Mouse (Mus musculus) embryonic facial prominence, embryonic 14.5 days (tissue): ENCODE data around the gene Slc26a10. TPM values are rescaled to one million over a fixed set of nuclear protein-coding genes. Genes with fewer than 3 reads are reported as not detected.

Source experiments
- ATAC-seq: fragments of 200-750 bp; cut with Nextera tagmentation; 2 replicates; pipeline ENCODE4 v1.8.0; 2017; ENCODE audit warnings: low read depth, moderate number of reproducible peaks, moderate TSS enrichment
- DNase-seq: peaks from one replicate; pipeline ENCODE4 v3.0.0-alpha.2; 2015; ENCODE audit warnings: low spot score
- H3K27ac ChIP-seq: fragments of 300-500 bp; sonication (generic); replicated peaks from 2 replicates; pipeline ENCODE4 v1.5.1; 2014; ENCODE audit warnings: low read depth, mild to moderate bottlenecking, low read length, moderate library complexity
- H3K27me3 ChIP-seq: fragments of 300-500 bp; sonication (generic); replicated peaks from 2 replicates; pipeline ENCODE4 v1.6.1; 2014; ENCODE audit warnings: low read length; ENCODE audit not compliant: control insufficient read depth, insufficient read depth
- H3K36me3 ChIP-seq: fragments of 300-500 bp; sonication (generic); 2 replicates; pipeline ENCODE4 v1.6.1; 2014; ENCODE audit warnings: low read length, mixed read lengths; ENCODE audit not compliant: control insufficient read depth, insufficient read depth
- H3K4me1 ChIP-seq: fragments of 300-500 bp; sonication (generic); 2 replicates; pipeline ENCODE4 v1.6.1; 2014; ENCODE audit warnings: antibody characterized with exemption, low read length; ENCODE audit not compliant: control insufficient read depth, insufficient read depth
- H3K4me2 ChIP-seq: fragments of 300-500 bp; sonication (generic); 2 replicates; pipeline ENCODE4 v1.6.1; 2014; ENCODE audit warnings: low read depth, mild to moderate bottlenecking, low read length, moderate library complexity, mixed read lengths
- H3K4me3 ChIP-seq: fragments of 300-500 bp; sonication (generic); 2 replicates; pipeline ENCODE4 v1.5.1; 2014; ENCODE audit warnings: low read depth, mild to moderate bottlenecking, low read length
- H3K9ac ChIP-seq: fragments of 300-500 bp; sonication (generic); 2 replicates; pipeline ENCODE4 v1.6.1; 2014; ENCODE audit warnings: low read depth, mild to moderate bottlenecking, low read length, moderate library complexity, mixed read lengths
- H3K9me3 ChIP-seq: fragments of 300-500 bp; sonication (generic); 2 replicates; pipeline ENCODE4 v1.6.1; 2016; ENCODE audit warnings: low read length; ENCODE audit not compliant: control insufficient read depth
- WGBS: fragments of 180-500 bp; shearing (Covaris S2); extraction: QIAGEN DNeasy Blood & Tissue Kit; methylation state at CpG from one replicate; pipeline ENCODE4 v1.1.7; 2014; 5-methylcytosine and 5-hydroxymethylcytosine counted together
- polyA plus RNA-seq: library from polyadenylated mRNA; unstranded; fragments of >200 nt; fragmentation: Nextera tagmentation; extraction: Ambion mirVana; gene quantifications from 2 replicates; pipeline ENCODE4 v1.2.1, GENCODE M21; 2014

The Slc26a10 gene
- polyA plus RNA-seq, 1 experiment from 2014 or later: 0.86 TPM

DNA sequence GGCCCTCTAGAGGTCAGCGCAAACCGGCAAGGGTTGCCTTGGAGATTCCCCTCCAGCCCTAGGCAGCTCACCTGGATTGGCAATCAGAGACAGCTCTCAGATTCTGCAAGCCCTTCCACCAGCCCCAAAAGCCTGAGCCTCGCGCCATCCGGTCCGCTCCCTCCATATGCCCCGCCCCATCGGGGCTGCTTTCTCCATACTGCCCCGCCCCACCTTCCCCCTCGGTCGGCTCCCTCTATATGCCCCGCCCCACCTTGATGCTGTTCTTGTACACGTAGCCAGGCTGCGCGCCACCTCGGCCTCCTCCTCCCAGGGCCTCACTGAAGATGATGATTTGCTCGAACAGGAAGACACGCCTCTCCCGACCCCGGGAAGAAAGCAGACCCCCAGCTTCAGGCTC lies 3.3 kb upstream of the Slc26a10 start:
- H3K4me2 ChIP-seq: peak overlapping the region; percentile 29
- H3K27ac ChIP-seq: no peak overlapping the region
- peaks cover 46% of the 10 kb centered on the region for H3K36me3 ChIP-seq
- 0 out of 2 replicates have a peak overlapping the region, but pooled peaks have one; percentile 5 for H3K9ac ChIP-seq
- WGBS: 16% methylated on average over 17 of the region's 20 CpGs
- DNase-seq (peak; percentile 23), ATAC-seq (no peak)
- H3K4me3 ChIP-seq: no peak overlapping the region
- H3K9me3 ChIP-seq: no peaks in the 10 kb centered on the region
- peaks cover 30% of the 10 kb centered on the region for H3K27me3 ChIP-seq
- H3K4me1 ChIP-seq: peaks cover 4% of the 10 kb centered on the region; the same call in 1 of the 2 replicates

DNA sequence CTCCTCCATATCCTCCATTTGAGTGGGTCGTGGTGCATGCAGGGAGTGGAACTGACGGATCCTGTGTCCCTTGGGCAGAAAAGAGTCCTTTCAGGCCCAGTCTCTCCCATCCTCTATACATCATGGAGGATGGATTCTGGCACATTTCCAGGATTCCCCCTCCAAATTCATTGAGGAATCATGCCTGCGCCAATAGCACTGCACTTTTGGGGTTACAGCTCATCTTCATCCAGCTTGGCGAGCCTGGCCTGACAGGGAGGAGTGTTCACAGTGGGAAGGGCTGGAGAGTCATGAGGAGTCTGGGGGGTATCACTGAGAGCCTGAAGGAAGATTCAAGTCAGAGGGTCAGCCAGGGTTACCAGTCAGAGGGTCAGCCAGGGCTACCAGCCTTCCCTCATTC lies 2.2 kb upstream of the Slc26a10 start:
- Histone ChIP-seq H3K9me3 (no peaks in the 10 kb centered on the region), H3K4me1 (peaks cover 9% of the 10 kb centered on the region), H3K36me3 (peaks cover 46% of the 10 kb centered on the region), H3K27ac (no peak overlapping the region), H3K4me2 (no peak overlapping the region), H3K4me3 (no peak overlapping the region), H3K9ac (no peak overlapping the region), H3K27me3 (peaks cover 40% of the 10 kb centered on the region)
- ATAC-seq (no peak), DNase-seq (no peak)
- WGBS: 81% methylated on average over 4 of the region's 4 CpGs

DNA sequence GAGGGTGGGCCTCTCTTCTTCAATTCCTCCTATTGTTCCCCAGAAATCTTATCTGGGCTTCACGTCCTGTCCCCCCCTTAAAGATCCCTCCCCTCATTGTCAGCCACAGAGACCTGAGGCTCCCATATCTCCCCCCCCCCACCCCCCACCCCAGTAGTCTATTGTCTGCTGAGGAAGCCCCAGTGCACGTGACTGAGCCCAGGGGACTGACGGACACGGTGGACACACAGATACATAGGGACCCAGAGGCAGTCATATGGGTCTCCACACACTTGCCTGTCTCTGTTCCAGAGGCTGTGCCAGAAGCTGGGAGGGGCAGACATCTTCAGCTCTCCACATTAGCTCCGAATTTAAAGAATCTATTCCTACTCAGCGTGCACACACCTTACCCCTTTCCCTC lies 1.1 kb upstream of the Slc26a10 start:
- Histone ChIP-seq H3K4me1 (peaks cover 7% of the 10 kb centered on the region; the same call in 1 of the 2 replicates), H3K9me3 (no peaks in the 10 kb centered on the region), H3K4me3 (no peak overlapping the region), H3K27me3 (peaks cover 51% of the 10 kb centered on the region), H3K27ac (no peak overlapping the region), H3K9ac (no peak overlapping the region), H3K4me2 (no peak overlapping the region), H3K36me3 (peaks cover 39% of the 10 kb centered on the region)
- DNase-seq: no peak
- no peak for ATAC-seq
- 62% methylated on average over 6 of the region's 6 CpGs for WGBS

DNA sequence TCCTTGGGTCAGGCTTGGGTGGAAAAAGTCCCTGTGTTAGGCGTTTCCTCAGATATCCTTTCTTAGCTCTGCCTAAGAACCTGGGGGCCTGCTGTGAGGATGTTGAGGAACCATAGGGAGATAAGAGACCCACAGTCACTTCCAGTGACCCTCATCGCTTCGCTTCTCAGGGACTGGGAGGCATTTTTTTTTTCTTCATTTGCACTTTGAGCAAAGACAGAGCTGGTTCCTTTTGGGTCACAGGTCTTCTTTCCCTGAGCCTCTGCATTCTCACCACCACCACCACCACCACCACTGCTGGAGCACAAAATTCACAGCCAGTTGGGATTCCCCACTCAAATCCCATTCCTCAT lies 226 bp upstream of the Slc26a10 start:
- Histone ChIP-seq H3K27me3 (peaks cover 51% of the 10 kb centered on the region), H3K4me1 (peaks cover 7% of the 10 kb centered on the region; the same call in 1 of the 2 replicates), H3K36me3 (peaks cover 32% of the 10 kb centered on the region), H3K9ac (no peak overlapping the region), H3K27ac (no peak overlapping the region), H3K4me3 (peak overlapping the region; percentile 21; the same call in 1 of the 2 replicates), H3K4me2 (peak overlapping the region; percentile 49; the same call in 1 of the 2 replicates), H3K9me3 (no peaks in the 10 kb centered on the region)
- ATAC-seq (no peak), DNase-seq (no peak)
- WGBS: 17% methylated on average over 3 of the region's 3 CpGs

DNA sequence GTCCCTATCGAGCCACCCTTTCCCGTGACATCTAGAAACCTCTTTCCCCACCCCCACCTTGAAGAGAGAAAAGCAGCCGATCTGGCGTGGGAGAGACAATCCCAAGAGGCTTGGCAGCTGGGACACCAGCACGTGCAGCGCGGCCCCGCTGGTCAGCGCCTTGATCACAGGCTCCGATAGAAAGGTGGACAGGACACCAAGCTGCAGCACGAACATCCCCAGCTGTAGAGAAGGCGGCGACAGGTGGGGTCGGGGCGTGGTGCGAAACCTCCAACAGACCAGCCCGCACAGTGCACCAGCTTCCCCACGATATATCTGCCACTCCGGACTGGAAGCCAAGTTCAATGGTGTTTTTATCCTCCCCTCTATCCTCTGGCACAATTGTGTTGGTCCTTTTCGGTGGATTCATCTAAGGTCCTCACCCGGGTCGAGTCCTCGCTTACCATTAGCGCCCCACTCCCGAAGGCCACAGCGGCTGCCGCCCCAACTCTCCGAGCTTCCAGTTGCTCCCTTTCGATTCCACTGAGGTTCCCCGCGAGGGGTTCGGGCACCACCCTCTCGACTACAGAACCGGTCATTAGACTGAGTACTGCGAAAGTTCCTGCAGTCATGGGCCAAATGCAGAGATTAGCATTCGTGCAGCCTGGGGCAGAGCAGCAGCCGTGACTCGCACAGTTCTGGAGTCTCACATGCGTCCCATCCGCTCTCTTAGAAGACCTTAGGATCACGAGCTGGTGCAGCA lies 2.0 kb downstream of the Slc26a10 start:
- Histone ChIP-seq H3K27ac (no peak overlapping the region), H3K4me1 (peaks cover 7% of the 10 kb centered on the region; the same call in 1 of the 2 replicates), H3K9me3 (no peaks in the 10 kb centered on the region), H3K27me3 (peaks cover 51% of the 10 kb centered on the region), H3K36me3 (peaks cover 15% of the 10 kb centered on the region), H3K4me2 (peak overlapping the region; percentile 61), H3K9ac (0 out of 2 replicates have a peak overlapping the region, but pooled peaks have one; percentile 38), H3K4me3 (peak overlapping the region; percentile 32)
- DNase-seq: no peak
- ATAC-seq: no peak
- 5% methylated on average over 36 of the region's 41 CpGs for WGBS

DNA sequence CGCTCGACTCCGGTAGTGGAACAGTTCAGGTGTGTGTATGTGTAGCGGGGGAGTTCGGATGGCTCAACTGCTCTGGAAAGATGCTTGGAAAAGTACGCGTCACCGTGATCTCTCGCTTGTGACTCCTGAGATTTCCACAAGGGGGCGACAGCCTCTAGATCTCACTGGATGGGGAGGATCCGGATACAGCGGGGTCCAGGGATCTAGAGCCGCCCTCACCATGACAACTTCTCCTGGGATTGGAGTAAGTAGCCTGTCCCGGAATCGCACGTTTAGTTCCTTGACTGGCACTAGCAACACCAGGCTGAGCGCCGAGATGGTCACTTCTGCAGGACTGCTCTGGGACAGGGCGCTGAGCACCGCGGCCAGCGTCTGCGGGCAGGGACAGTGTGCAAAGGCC lies 2.7 kb downstream of the Slc26a10 start:
- Histone ChIP-seq H3K4me2 (peak overlapping the region; percentile 61), H3K9ac (0 out of 2 replicates have a peak overlapping the region, but pooled peaks have one; percentile 38), H3K27me3 (peaks cover 51% of the 10 kb centered on the region), H3K9me3 (no peaks in the 10 kb centered on the region), H3K4me1 (peaks cover 7% of the 10 kb centered on the region; the same call in 1 of the 2 replicates), H3K27ac (no peak overlapping the region), H3K4me3 (peak overlapping the region; percentile 32), H3K36me3 (peaks cover 8% of the 10 kb centered on the region)
- ATAC-seq: peak; percentile 68
- WGBS: under 1% methylated on average over 23 of the region's 23 CpGs
- peak; percentile 87 for DNase-seq

DNA sequence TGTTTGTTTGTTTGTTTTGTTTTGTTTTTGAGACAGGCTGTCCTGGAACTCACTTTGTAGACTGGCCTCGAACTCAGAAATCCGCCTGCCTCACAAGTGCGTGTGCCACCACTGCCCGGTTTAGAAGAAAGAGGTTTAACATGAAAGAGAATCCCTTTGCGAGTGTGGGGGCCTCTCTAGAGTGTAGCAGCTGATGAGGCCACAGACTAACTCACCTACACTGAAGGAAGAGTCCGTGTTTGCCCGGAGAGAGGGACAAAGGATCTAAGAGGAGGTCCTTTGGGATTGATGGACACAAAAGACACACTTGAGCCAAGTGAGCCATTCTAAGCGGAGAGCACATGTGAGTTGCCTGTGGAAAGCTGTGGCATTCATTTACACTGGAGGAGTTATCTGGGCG lies 3.2 kb downstream of the Slc26a10 start:
- DNase-seq (no peak), ATAC-seq (no peak)
- Histone ChIP-seq H3K4me1 (peaks cover 7% of the 10 kb centered on the region; the same call in 1 of the 2 replicates), H3K36me3 (0 out of 2 replicates have a peak, but pooled peaks cover 3% of the 10 kb centered on the region), H3K9ac (no peak overlapping the region), H3K27ac (no peak overlapping the region), H3K9me3 (no peaks in the 10 kb centered on the region), H3K27me3 (peaks cover 51% of the 10 kb centered on the region), H3K4me2 (peak overlapping the region; percentile 61), H3K4me3 (no peak overlapping the region)
- WGBS: 20% methylated on average over 9 of the region's 9 CpGs

DNA sequence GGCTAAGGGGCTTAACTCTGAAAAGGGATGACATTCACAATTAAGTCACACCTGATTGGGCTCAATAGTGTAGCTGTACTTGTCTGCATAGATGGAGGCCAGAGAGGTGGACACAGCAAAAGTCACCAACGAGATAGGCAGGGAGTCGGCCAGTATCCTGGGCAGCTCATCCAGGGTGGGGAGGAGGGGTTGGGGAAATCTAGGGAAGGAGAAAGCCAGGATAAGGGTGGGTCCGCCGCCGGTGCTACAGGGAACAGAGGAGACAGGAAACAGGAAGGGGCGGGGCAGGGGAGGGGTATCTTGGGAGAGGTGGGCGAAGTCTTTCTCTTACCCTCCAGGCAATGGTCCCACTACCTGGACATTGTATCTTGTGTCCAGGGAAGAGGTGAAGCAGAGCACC lies 3.7 kb downstream of the Slc26a10 start:
- no peak overlapping the region for H3K27ac ChIP-seq
- no peaks in the 10 kb centered on the region for H3K36me3 ChIP-seq
- 8% methylated on average over 7 of the region's 7 CpGs for WGBS
- H3K9me3 ChIP-seq: no peaks in the 10 kb centered on the region
- no peak for DNase-seq
- no peak for ATAC-seq
- H3K27me3 ChIP-seq: peaks cover 48% of the 10 kb centered on the region
- no peak overlapping the region for H3K4me3 ChIP-seq
- H3K4me2 ChIP-seq: peak overlapping the region; percentile 15; the same call in 1 of the 2 replicates
- H3K4me1 ChIP-seq: peaks cover 7% of the 10 kb centered on the region; the same call in 1 of the 2 replicates
- no peak overlapping the region for H3K9ac ChIP-seq
